Mouse (Mus musculus): ENCODE measurements around the gene Ap1m2. TPM values are rescaled to one million over a fixed set of nuclear protein-coding genes. Genes with fewer than 3 reads are reported as not detected.

Gene Ap1m2
- total and polyA plus RNA-seq, 2 experiments, result 0.28 to 0.55 TPM

- TF ChIP-seq POLR2A (IDR thresholded peaks at IDR 0.05; ENCODE audit: extremely low read depth, insufficient read depth, low read length) (no peak), CTCF (IDR thresholded peaks at IDR 0.05; ENCODE audit: low read depth, low read length) (no peak)
- no peaks in the 10 kb centered on the region for H3K4me1 ChIP-seq (ENCODE audit: control insufficient read depth, insufficient read depth, low read length)
- H3K9ac ChIP-seq (ENCODE audit: low read depth, low read length), result no peak overlapping the region
- H3K79me2 ChIP-seq (ENCODE audit: control insufficient read depth, insufficient read depth, low read length), result no peaks in the 10 kb centered on the region
- no peaks in the 10 kb centered on the region for H3K36me3 ChIP-seq (ENCODE audit: control insufficient read depth, insufficient read depth, low read length)
- no peak for DNase-seq (ENCODE audit: extremely low read depth, low read depth, low spot score)
- no peaks in the 10 kb centered on the region; the same call in 1 of the 2 replicates for H3K27me3 ChIP-seq (ENCODE audit: control insufficient read depth, insufficient read depth, low read length)
- no peak overlapping the region for H3K4me3 ChIP-seq (ENCODE audit: insufficient read depth, low read depth, low read length)
- 93% methylated on average over 4 of the region's 4 CpGs for WGBS
- H3K27ac ChIP-seq (replicated peaks; ENCODE audit: insufficient read depth, low read depth, low read length), result no peak overlapping the region
These were observed 39.7 kb upstream of the Ap1m2 start for GRCm38 (mm10) chr9:21351702-21352377.

- Histone ChIP-seq H3K27ac (replicated peaks; ENCODE audit: insufficient read depth, low read depth, low read length) (no peak overlapping the region), H3K27me3 (ENCODE audit: control insufficient read depth, insufficient read depth, low read length) (no peaks in the 10 kb centered on the region; the same call in 1 of the 2 replicates), H3K4me1 (ENCODE audit: control insufficient read depth, insufficient read depth, low read length) (no peaks in the 10 kb centered on the region), H3K9ac (ENCODE audit: low read depth, low read length) (no peak overlapping the region), H3K79me2 (ENCODE audit: control insufficient read depth, insufficient read depth, low read length) (no peaks in the 10 kb centered on the region), H3K4me3 (ENCODE audit: insufficient read depth, low read depth, low read length) (no peak overlapping the region), H3K36me3 (ENCODE audit: control insufficient read depth, insufficient read depth, low read length) (no peaks in the 10 kb centered on the region)
- no peak for DNase-seq (ENCODE audit: extremely low read depth, low read depth, low spot score)
- WGBS, result 86% methylated on average over 7 of the region's 7 CpGs
- TF ChIP-seq CTCF (IDR thresholded peaks at IDR 0.05; ENCODE audit: low read depth, low read length) (no peak), POLR2A (IDR thresholded peaks at IDR 0.05; ENCODE audit: extremely low read depth, insufficient read depth, low read length) (no peak)
These were observed 39.0 kb upstream of the Ap1m2 start for GRCm38 (mm10) chr9:21351178-21351577.

GRCm38 (mm10) chr9:21348152-21348551, 36.0 kb upstream of the Ap1m2 start:
- Histone ChIP-seq H3K4me3 (ENCODE audit: insufficient read depth, low read depth, low read length) (no peak overlapping the region), H3K79me2 (ENCODE audit: control insufficient read depth, insufficient read depth, low read length) (no peaks in the 10 kb centered on the region), H3K27ac (replicated peaks; ENCODE audit: insufficient read depth, low read depth, low read length) (no peak overlapping the region), H3K4me1 (ENCODE audit: control insufficient read depth, insufficient read depth, low read length) (no peaks in the 10 kb centered on the region), H3K9ac (ENCODE audit: low read depth, low read length) (no peak overlapping the region; the same call in 1 of the 2 replicates), H3K27me3 (ENCODE audit: control insufficient read depth, insufficient read depth, low read length) (no peaks in the 10 kb centered on the region; the same call in 1 of the 2 replicates), H3K36me3 (ENCODE audit: control insufficient read depth, insufficient read depth, low read length) (no peaks in the 10 kb centered on the region)
- TF ChIP-seq POLR2A (IDR thresholded peaks at IDR 0.05; ENCODE audit: extremely low read depth, insufficient read depth, low read length) (no peak), CTCF (IDR thresholded peaks at IDR 0.05; ENCODE audit: low read depth, low read length) (no peak)
- 95% methylated on average over 3 of the region's 3 CpGs for WGBS
- DNase-seq (ENCODE audit: extremely low read depth, low read depth, low spot score), result no peak

- H3K36me3 ChIP-seq (ENCODE audit: control insufficient read depth, insufficient read depth, low read length), result no peaks in the 10 kb centered on the region
- DNase-seq (ENCODE audit: extremely low read depth, low read depth, low spot score), result no peak
- H3K79me2 ChIP-seq (ENCODE audit: control insufficient read depth, insufficient read depth, low read length), result no peaks in the 10 kb centered on the region
- TF ChIP-seq POLR2A (IDR thresholded peaks at IDR 0.05; ENCODE audit: extremely low read depth, insufficient read depth, low read length) (no peak), CTCF (IDR thresholded peaks at IDR 0.05; ENCODE audit: low read depth, low read length) (no peak)
- H3K27ac ChIP-seq (replicated peaks; ENCODE audit: insufficient read depth, low read depth, low read length), result no peak overlapping the region
- H3K9ac ChIP-seq (ENCODE audit: low read depth, low read length), result no peak overlapping the region
- H3K27me3 ChIP-seq (ENCODE audit: control insufficient read depth, insufficient read depth, low read length), result no peaks in the 10 kb centered on the region
- H3K4me3 ChIP-seq (ENCODE audit: insufficient read depth, low read depth, low read length), result no peak overlapping the region
- H3K4me1 ChIP-seq (ENCODE audit: control insufficient read depth, insufficient read depth, low read length), result no peaks in the 10 kb centered on the region
- WGBS, result 83% methylated on average over 16 of the region's 16 CpGs
These were observed 34.7 kb upstream of the Ap1m2 start for GRCm38 (mm10) chr9:21346627-21347365.

- Histone ChIP-seq H3K27ac (replicated peaks; ENCODE audit: insufficient read depth, low read depth, low read length) (no peak overlapping the region), H3K4me3 (ENCODE audit: insufficient read depth, low read depth, low read length) (no peak overlapping the region), H3K36me3 (ENCODE audit: control insufficient read depth, insufficient read depth, low read length) (no peaks in the 10 kb centered on the region), H3K9ac (ENCODE audit: low read depth, low read length) (no peak overlapping the region), H3K79me2 (ENCODE audit: control insufficient read depth, insufficient read depth, low read length) (no peaks in the 10 kb centered on the region), H3K27me3 (ENCODE audit: control insufficient read depth, insufficient read depth, low read length) (peaks cover 3% of the 10 kb centered on the region; the same call in 1 of the 2 replicates), H3K4me1 (ENCODE audit: control insufficient read depth, insufficient read depth, low read length) (no peaks in the 10 kb centered on the region)
- DNase-seq (ENCODE audit: extremely low read depth, low read depth, low spot score), result no peak
- 48% methylated on average over 4 of the region's 4 CpGs for WGBS
- no peak for TF ChIP-seq POLR2A (IDR thresholded peaks at IDR 0.05; ENCODE audit: extremely low read depth, insufficient read depth, low read length)
- no peak for TF ChIP-seq CTCF (IDR thresholded peaks at IDR 0.05; ENCODE audit: low read depth, low read length)
These were observed 28.3 kb upstream of the Ap1m2 start for GRCm38 (mm10) chr9:21340411-21340810.

Data from liver, adult 2 months (tissue).